Mouse (Mus musculus) heart, adult 2 months (tissue): ENCODE results near the gene Acer3.

ENCODE experiments used
- CTCF ChIP-seq: fragments of 200-600 bp; IDR thresholded peaks from 2 replicates; pipeline ENCODE4 v1.8.1; 2022; ENCODE audit warnings: antibody characterized with exemption, mild to moderate bottlenecking, moderate library complexity
- POLR2A ChIP-seq: fragments of 200-500 bp; IDR thresholded peaks from 2 replicates; pipeline ENCODE4 v1.6.1; 2011; ENCODE audit warnings: mild to moderate bottlenecking, low read depth, low read length, control low read depth; ENCODE audit not compliant: insufficient read depth

- peak; percentile 98 for TF ChIP-seq POLR2A
- TF ChIP-seq CTCF: peak; percentile 33
Measured at GRCm38 (mm10) chr7:98309219-98310030, 11.6 kb downstream of the Acer3 start.
